Mouse (Mus musculus) hindbrain, embryonic 15.5 days (tissue): ENCODE results near the gene Slbp. TPM values are rescaled to one million over a fixed set of nuclear protein-coding genes. Genes with fewer than 3 reads are reported as not detected.

ENCODE experiments used
- ATAC-seq: fragments of 200-750 bp; cut with Nextera tagmentation; 2 replicates; pipeline ENCODE4 v1.8.0; 2017; ENCODE audit warnings: low read depth, moderate number of reproducible peaks, moderate TSS enrichment; ENCODE audit not compliant: low FRiP score
- H3K27ac ChIP-seq: fragments of 300-500 bp; sonication (generic); replicated peaks from 2 replicates; pipeline ENCODE4 v1.5.1; 2015; ENCODE audit warnings: mild to moderate bottlenecking, inconsistent platforms
- H3K27me3 ChIP-seq: fragments of 300-500 bp; sonication (generic); 2 replicates; pipeline ENCODE4 v1.6.1; 2015; ENCODE audit warnings: control low read depth, inconsistent platforms
- H3K36me3 ChIP-seq: fragments of 300-500 bp; sonication (generic); 2 replicates; pipeline ENCODE4 v1.6.1; 2015; ENCODE audit warnings: control low read depth, inconsistent platforms
- H3K4me1 ChIP-seq: fragments of 300-500 bp; sonication (generic); replicated peaks from 2 replicates; pipeline ENCODE4 v1.6.1; 2015; ENCODE audit warnings: control low read depth, inconsistent platforms
- H3K4me2 ChIP-seq: fragments of 300-500 bp; sonication (generic); 2 replicates; pipeline ENCODE4 v1.6.1; 2015; ENCODE audit warnings: moderate library complexity, mild to moderate bottlenecking, inconsistent platforms
- H3K4me3 ChIP-seq: fragments of 300-500 bp; sonication (generic); 2 replicates; pipeline ENCODE4 v1.5.1; 2015; ENCODE audit warnings: mild to moderate bottlenecking, inconsistent platforms
- H3K9ac ChIP-seq: fragments of 300-500 bp; sonication (generic); 2 replicates; pipeline ENCODE4 v1.6.1; 2015; ENCODE audit warnings: inconsistent platforms
- H3K9me3 ChIP-seq: fragments of 300-500 bp; sonication (generic); 2 replicates; pipeline ENCODE4 v1.6.1; 2016; ENCODE audit warnings: control low read depth, inconsistent platforms
- WGBS: fragments of 180-500 bp; shearing (Covaris S2); methylation state at CpG from one replicate; pipeline ENCODE4 v1.1.7; 2015; 5-methylcytosine and 5-hydroxymethylcytosine counted together
- polyA plus RNA-seq: library from polyadenylated mRNA; unstranded; fragments of >200 nt; fragmentation: Nextera tagmentation; extraction: Ambion mirVana; gene quantifications from 2 replicates; pipeline ENCODE4 v1.2.1, GENCODE M21; 2015

The Slbp gene
- polyA plus RNA-seq, 1 experiment from 2014 or later = 118 TPM

DNA sequence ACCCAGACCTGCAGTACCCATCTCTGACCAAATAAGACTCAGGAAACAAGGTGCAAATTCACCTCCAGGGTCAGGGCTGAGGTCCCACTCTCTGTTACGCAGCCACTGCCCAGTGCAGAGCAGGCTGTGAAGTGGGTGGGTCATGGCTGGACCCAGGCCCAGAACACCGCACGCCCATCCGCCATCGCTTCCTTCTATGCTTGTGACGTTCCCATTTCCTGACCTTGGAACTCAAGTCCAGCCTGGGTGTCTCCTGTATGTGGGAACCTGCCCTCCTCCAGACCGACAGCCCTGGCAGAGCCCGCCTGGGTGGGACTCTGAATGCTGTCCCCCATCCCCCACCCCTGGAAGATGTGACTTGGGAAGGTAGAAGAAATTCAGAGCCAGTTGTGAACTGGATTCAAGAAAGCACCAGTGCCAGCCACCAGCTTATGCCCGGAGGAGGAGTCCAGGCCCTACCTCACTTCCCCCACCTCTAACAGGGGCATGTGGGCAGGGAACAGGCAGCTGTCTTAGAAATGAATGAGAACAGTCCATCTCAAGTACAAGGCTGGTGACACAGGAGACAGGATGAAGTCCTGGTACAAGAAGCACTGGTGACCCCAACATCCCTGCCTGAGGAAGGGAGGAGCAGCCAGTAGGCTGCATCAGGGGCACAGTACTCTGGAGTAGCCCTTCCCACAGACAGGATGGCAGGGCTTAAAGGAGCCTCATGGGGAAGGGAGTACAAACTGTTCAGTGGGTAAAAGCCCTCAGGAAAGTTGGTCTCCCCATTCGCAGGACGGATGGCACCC lies 37.7 kb upstream of the Slbp start:
- Histone ChIP-seq H3K27ac (peak overlapping the region; percentile 71), H3K4me2 (peak overlapping the region; percentile 18; the same call in 1 of the 2 replicates), H3K4me1 (peaks cover 35% of the 10 kb centered on the region), H3K4me3 (no peak overlapping the region), H3K27me3 (peaks cover 14% of the 10 kb centered on the region), H3K9me3 (no peaks in the 10 kb centered on the region), H3K9ac (no peak overlapping the region), H3K36me3 (no peaks in the 10 kb centered on the region)
- ATAC-seq = peak; percentile 60
- 44% methylated on average over 11 of the region's 11 CpGs for WGBS

DNA sequence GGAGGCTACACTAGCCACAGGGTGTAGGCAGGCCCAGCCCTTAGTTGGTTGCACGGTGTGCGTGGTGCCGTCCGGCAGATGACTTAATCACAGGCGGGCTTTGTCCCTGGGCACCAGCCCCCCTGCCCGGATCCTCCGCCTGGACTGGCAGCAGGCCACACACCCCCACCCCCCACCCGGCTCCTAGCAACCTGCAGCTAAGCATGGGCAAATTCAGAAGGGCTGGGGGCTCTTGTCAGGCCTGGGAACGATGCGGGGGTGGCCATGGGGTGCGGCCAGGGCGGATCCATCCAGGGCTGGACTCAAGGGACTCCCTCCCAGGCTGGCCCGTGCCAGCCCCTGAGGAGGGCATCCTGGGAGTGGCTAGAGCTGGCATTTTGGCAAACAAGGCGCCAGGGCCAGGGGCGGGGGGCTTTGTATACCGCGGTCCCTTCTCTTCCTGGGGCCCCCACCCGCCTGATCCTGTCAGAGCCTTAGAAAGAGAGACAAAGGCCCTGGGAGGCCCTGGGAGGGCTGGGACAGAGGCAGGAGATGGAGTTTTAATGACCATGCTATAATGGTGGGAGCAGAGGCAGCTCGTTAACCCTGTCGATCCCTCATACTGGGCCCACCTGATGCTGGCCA lies 37.0 kb upstream of the Slbp start:
- WGBS = 9% methylated on average over 19 of the region's 20 CpGs
- ATAC-seq = peak; percentile 91
- no peak overlapping the region for H3K9ac ChIP-seq
- H3K9me3 ChIP-seq = no peaks in the 10 kb centered on the region
- peaks cover 30% of the 10 kb centered on the region for H3K4me1 ChIP-seq
- H3K4me2 ChIP-seq = peak overlapping the region; percentile 18; the same call in 1 of the 2 replicates
- no peaks in the 10 kb centered on the region for H3K36me3 ChIP-seq
- H3K4me3 ChIP-seq = no peak overlapping the region
- H3K27me3 ChIP-seq = peaks cover 13% of the 10 kb centered on the region
- peak overlapping the region; percentile 77 for H3K27ac ChIP-seq

DNA sequence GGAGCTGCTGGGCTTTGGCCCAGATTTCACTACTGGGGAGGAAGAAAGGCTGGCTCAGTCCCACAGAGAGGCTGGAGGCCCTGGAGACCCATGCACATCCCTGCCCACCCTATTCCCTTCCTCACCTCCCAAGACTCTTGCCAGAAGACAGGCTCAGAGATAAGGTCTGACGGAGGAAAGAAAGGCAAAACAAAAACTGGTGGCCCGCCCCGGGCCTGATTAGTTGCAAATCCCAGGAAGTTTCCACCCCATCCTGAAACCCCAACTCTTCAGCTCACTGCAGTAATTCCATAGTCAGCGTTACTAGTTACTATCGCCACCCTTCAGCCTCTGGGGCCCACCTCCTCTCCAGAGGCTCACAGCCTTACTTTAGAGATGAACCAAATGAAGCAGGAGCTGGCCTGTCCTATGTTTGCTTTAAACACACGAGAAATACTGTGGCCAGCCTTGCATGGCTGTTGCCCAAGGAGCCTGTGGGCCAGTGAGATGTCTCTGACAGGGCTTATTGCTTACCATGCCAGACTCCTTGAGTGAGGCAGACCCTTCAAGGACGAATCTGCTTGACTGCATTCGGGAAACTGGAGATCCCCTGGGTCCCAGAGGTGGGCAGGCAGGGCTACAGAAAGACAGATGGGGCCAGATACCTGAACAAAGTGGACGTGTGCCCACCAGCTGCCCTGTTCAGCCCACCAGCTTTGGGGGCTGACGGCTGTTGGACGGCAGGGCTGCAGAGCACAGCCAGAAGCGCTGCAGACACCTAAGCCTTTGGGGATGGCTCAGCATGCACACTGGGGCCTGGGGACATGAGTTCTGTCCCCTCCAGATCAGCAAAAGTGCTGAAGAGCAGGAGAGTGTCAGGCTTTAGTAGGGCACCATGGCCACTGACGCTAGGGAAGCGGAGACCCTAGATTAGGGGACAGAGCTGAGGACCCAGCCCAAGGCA lies 36.2 kb upstream of the Slbp start:
- no peak for ATAC-seq
- peaks cover 27% of the 10 kb centered on the region for H3K4me1 ChIP-seq
- H3K27ac ChIP-seq = peak overlapping the region; percentile 77
- no peaks in the 10 kb centered on the region for H3K36me3 ChIP-seq
- no peak overlapping the region for H3K9ac ChIP-seq
- H3K9me3 ChIP-seq = no peaks in the 10 kb centered on the region
- no peak overlapping the region for H3K4me3 ChIP-seq
- H3K4me2 ChIP-seq = 0 out of 2 replicates have a peak overlapping the region, but pooled peaks have one; percentile 18
- 38% methylated on average over 14 of the region's 14 CpGs for WGBS
- H3K27me3 ChIP-seq = peaks cover 8% of the 10 kb centered on the region; the same call in 1 of the 2 replicates

DNA sequence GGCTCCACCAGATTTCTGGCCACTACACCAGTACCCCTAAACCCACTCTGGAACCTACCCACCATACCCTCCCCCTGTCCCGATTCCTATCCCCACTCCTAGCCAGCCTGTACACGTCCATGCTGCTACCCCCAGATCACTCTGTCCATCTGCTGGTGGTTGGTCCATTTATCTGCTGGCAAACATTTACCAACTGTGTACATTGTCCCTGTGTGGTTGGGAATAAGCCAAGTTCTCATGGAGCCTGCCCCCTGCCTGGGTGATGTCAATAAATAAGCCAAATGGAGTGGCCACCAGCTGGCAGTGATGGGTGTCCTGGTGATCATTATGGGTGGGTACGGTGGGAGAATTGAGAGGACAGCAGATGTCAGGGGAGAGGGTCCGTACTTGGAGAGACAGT lies 34.8 kb upstream of the Slbp start:
- Histone ChIP-seq H3K4me3 (no peak overlapping the region), H3K27me3 (peaks cover 8% of the 10 kb centered on the region; the same call in 1 of the 2 replicates), H3K9me3 (no peaks in the 10 kb centered on the region), H3K36me3 (no peaks in the 10 kb centered on the region), H3K4me2 (no peak overlapping the region), H3K4me1 (peaks cover 20% of the 10 kb centered on the region), H3K27ac (no peak overlapping the region), H3K9ac (no peak overlapping the region)
- WGBS = 51% methylated on average over 4 of the region's 4 CpGs
- ATAC-seq = no peak

DNA sequence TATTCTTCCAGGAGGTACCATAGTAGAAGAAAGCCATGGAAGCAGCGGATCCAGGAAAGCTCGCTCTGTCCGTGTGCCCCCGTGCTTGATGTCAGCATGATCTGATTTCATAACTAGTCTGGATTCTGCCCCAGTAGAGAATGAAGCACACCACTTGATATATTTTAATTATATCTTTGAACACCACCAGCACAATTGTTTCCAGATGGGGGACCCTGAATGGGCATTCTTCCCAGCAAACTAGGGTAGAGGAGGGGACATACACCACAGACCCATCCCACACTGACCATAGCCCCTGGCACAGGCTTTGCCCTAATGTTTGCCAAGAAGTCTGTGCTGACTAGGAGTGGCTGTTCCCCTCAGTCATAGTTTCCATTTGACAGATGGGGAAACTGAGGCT lies 32.6 kb upstream of the Slbp start:
- Histone ChIP-seq H3K36me3 (no peaks in the 10 kb centered on the region), H3K4me2 (no peak overlapping the region), H3K4me1 (peaks cover 15% of the 10 kb centered on the region), H3K27me3 (peaks cover 4% of the 10 kb centered on the region; the same call in 1 of the 2 replicates), H3K4me3 (no peak overlapping the region), H3K9me3 (no peaks in the 10 kb centered on the region), H3K27ac (no peak overlapping the region), H3K9ac (no peak overlapping the region)
- WGBS = 82% methylated on average over 4 of the region's 4 CpGs
- no peak for ATAC-seq

DNA sequence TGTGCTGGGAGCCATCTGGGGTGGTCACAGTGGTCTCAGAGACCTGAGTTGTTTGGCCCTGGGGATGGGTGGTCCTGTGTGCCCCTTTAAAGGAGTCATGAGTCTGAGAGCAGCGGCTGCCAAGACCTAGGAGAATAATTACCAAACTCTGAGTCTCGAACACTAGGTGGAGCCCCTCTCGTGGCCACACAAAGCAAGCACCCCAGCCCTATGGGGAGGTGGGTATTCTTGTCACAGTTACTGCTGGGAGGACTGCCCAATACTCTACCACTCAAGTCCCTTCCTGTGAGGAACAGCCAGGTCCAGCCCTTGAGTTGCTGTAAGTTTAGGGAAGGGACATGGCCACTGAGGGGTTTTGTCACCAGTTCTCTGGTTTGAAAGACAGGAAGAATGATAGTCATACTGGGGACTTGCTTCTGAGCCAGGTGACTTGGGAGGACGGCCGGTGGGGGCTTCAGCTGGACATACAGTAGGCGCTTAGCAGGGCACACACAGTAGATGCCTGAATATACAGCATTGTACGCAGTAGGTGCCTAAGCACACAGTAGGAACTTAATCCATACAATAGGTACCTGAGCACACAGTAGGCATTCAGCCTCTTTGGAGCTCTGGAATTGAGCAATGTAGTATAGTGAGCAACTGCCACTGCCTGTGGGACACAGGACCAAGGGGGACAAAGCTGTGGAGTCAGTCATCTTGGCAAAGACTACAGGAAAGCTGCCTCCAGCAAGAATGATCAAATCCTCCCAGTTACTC lies 31.7 kb upstream of the Slbp start:
- no peak overlapping the region for H3K9ac ChIP-seq
- peak; percentile 53; the same call in 1 of the 2 replicates for ATAC-seq
- no peak overlapping the region for H3K4me3 ChIP-seq
- no peak overlapping the region for H3K4me2 ChIP-seq
- H3K27me3 ChIP-seq = peaks cover 4% of the 10 kb centered on the region; the same call in 1 of the 2 replicates
- H3K9me3 ChIP-seq = no peaks in the 10 kb centered on the region
- 51% methylated on average over 7 of the region's 7 CpGs for WGBS
- no peak overlapping the region for H3K27ac ChIP-seq
- H3K4me1 ChIP-seq = peaks cover 6% of the 10 kb centered on the region
- H3K36me3 ChIP-seq = no peaks in the 10 kb centered on the region

DNA sequence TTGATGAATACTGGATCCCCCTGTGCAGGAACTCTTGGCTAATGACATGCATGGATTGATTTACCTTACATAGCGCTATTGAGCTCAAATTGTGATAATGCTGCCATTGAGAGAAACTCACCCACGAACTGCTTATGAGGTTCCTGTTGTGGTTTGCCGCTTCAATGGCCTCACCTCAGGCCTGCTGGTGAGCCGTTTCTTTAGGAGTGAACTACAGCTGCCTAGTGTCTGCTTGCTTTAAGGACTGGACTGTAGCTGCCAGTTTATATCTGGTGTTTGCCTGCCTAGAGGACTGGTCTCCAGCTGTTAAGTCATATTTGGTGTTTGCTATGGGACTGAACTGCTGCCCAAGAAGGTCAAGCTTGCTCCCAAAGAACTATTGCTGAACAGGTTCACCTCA lies 30.6 kb upstream of the Slbp start:
- H3K27me3 ChIP-seq = peaks cover 4% of the 10 kb centered on the region; the same call in 1 of the 2 replicates
- no peak overlapping the region for H3K27ac ChIP-seq
- no peaks in the 10 kb centered on the region for H3K9me3 ChIP-seq
- no peaks in the 10 kb centered on the region for H3K36me3 ChIP-seq
- H3K4me1 ChIP-seq = no peaks in the 10 kb centered on the region
- H3K4me2 ChIP-seq = no peak overlapping the region
- no peak overlapping the region for H3K9ac ChIP-seq
- no peak overlapping the region for H3K4me3 ChIP-seq
- no peak for ATAC-seq
- WGBS = 74% methylated on average over 4 of the region's 4 CpGs

DNA sequence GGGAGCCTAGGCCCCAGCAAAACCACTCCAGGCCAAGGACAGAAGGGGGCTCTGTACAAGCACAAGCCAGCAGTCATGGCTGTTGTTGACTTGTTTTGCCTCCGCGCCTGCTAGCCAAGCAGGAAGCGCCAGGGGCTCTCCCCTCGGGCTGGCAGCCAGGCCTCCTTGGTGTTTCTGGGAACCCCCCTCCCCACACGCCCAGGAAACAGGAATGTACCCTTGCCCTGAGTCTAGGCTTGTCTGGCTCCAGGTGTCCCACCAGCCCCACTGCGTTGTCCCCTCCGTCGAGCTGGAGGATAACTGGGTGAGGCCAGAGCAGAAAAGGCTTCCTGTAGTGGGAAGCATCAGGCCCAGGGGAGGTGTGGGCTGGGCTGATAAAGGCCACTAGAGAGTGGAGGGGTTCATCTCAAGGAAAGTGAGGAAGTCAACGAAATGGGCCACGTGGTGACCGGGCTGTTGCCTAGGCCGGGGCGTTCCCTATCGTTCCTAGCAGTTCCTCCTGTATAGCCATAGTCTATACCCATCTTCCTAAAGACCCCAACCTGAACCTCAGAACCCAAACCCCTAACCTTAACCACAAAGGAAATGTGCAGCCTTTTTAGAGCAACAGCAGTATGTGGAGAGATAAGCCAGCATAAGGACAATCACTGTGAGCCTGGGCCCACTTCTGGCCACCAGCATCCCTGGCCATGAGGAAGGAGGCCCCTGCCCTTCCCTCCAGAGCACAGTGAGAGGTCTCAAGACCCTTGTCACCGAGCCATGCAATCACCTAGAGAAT lies 29.4 kb upstream of the Slbp start:
- Histone ChIP-seq H3K9ac (no peak overlapping the region), H3K4me2 (no peak overlapping the region), H3K27ac (no peak overlapping the region), H3K9me3 (no peaks in the 10 kb centered on the region), H3K4me1 (no peaks in the 10 kb centered on the region), H3K27me3 (peaks cover 4% of the 10 kb centered on the region; the same call in 1 of the 2 replicates), H3K36me3 (no peaks in the 10 kb centered on the region), H3K4me3 (no peak overlapping the region)
- 76% methylated on average over 15 of the region's 15 CpGs for WGBS
- ATAC-seq = no peak

DNA sequence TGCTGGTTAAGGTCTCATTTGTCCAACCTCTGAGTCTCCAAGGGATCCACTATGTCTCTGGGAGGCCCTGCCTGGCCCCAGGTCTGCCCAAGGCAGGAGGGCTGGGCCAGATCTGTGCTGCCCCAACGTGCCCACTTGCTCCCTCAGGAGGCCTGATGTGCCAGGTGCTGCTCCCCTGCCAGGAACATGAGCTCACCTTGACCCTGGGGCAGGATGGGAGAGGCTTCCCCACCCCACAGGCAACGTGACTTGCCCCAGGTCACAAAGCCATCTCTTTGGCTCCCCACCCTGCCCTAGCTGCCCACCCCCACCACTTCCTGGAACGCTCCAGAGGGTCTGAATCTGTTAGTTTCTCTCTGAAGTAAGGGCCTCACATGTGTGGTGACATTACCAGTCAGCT lies 28.7 kb upstream of the Slbp start:
- no peak for ATAC-seq

DNA sequence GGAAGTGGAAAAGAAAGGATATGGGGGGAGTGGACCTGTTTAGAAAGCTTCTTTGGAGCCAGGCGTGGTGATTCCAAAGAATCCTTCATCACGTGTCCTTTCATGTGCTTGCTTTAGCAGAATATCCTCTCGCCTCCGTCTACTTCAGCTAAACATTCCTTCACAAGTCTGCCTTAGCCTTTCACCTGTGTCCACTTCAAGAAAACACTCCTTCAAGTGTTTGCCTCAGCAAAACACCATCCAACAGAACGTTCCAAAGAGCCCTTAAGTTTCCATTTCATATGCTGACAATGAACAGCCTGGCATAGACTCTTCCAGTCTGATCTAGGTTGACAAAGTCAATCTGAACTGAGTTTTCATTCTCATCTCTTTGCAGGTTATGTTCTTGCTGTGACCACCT lies 25.9 kb upstream of the Slbp start:
- Histone ChIP-seq H3K9me3 (no peaks in the 10 kb centered on the region), H3K27me3 (no peaks in the 10 kb centered on the region), H3K4me1 (peaks cover 12% of the 10 kb centered on the region), H3K27ac (no peak overlapping the region), H3K9ac (no peak overlapping the region), H3K36me3 (no peaks in the 10 kb centered on the region), H3K4me3 (no peak overlapping the region), H3K4me2 (no peak overlapping the region)
- no peak for ATAC-seq
- WGBS = 86% methylated on average over 5 of the region's 5 CpGs

More for the DNA sequence above, 28.7 kb upstream of the Slbp start:
- H3K4me2 ChIP-seq = no peak overlapping the region
- H3K36me3 ChIP-seq = no peaks in the 10 kb centered on the region
- peaks cover 4% of the 10 kb centered on the region; the same call in 1 of the 2 replicates for H3K27me3 ChIP-seq
- H3K9ac ChIP-seq = no peak overlapping the region
- no peaks in the 10 kb centered on the region for H3K9me3 ChIP-seq
- no peak overlapping the region for H3K4me3 ChIP-seq
- 59% methylated on average over 3 of the region's 3 CpGs for WGBS
- no peaks in the 10 kb centered on the region for H3K4me1 ChIP-seq
- H3K27ac ChIP-seq = no peak overlapping the region
